Mouse (Mus musculus): ENCODE results near the gene Casz1.

GRCm38 (mm10) chr4:148940674-148941211, 136.5 kb downstream of the Casz1 start:
- TF ChIP-seq POLR2A (IDR thresholded peaks at IDR 0.05; ENCODE audit: borderline replicate concordance, low read depth, low read length) (no peak), CTCF (IDR thresholded peaks at IDR 0.05; ENCODE audit: low read depth, low read length) (no peak)
